Mouse (Mus musculus): ENCODE measurements around the gene Cmpk2.

GRCm38 (mm10) chr12:26473746-26474145, 4.7 kb downstream of the Cmpk2 start:
- TF ChIP-seq CTCF (IDR thresholded peaks at IDR 0.05; ENCODE audit: borderline replicate concordance, insufficient read depth, low read length) (no peak), POLR2A (IDR thresholded peaks at IDR 0.05; ENCODE audit: low read depth, low read length) (no peak)

Measured in embryonic fibroblast, embryonic 13.5 days (primary cell).